Mouse (Mus musculus) liver (tissue): ENCODE data around the gene Iqsec3.

Experiments used
- DNase-seq: peaks from one replicate; pipeline ENCODE4 v3.0.0-alpha.2; 2020; ENCODE audit warnings: mixed read lengths

The Iqsec3 gene

GRCm38 (mm10) chr6:121453776-121454175 is 19.7 kb downstream of the Iqsec3 start:
- DNase-seq: no peak

DNA sequence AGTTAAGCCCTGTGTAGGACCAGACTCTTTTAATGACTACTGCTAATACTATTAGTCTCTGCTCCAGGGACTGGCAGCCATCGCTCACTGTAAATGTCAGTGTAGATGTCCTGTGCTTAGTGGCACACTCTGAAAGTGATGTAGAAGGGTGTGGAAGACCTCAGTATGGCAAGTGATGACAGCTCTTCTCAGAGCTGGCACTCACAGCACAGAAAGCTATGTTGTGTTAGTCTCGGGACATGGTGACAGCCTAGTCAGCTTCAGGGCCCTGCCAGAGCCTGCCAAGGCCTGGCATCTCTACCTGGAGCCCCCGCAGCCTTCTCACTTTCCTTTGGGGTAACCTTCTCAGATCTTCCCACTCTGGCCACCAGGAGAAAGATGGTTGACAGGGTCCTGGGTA is 21.8 kb downstream of the Iqsec3 start:
- no peak for DNase-seq

DNA sequence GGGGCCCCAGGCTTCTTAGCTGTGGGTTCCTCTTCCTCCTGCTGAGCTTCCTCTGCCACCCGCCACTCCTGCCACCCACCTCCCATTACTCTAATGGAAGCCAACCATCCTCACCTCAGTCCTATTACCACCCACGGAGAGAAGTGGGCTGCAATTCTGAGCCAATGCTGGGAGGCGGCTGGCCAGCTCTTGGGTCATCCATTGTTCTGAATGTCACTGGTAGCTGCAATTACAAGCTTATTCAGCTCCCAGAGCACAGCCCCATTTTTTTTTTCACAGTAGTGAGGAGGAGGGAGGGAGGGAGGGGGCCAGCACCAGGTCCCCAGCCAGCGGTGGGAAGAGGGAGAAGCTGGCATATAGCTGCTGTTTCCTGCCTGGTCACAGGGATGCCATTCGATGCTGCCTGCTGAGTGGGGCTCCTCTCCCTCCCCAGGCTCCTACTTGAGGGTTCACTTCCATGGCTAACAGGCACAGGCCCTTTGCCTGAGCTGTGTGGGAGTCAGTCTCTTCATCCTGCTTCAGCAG is 32.7 kb downstream of the Iqsec3 start:
- no peak for DNase-seq

GRCm38 (mm10) chr6:121424830-121425229 is 48.6 kb downstream of the Iqsec3 start:
- no peak for DNase-seq

DNA sequence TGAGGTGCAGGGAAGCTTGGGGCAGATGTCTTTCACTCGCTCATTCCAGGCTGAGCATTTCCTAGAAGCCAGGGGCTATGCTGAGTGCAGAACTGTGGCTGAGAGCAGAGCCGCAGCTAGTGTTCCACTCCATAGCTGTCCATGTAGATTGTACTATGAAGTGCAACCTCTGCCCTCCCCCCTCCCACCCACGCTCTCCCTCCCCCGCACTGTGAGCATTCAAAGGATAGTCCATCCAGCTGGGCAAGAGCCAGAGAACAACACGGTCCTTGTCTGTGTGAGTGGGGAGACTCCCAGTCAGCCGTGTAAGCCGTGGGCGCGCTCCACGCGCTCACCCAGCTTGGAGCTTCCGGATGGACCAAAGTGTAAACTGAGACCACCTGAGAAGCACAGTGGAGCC is 49.1 kb downstream of the Iqsec3 start:
- no peak for DNase-seq

- DNase-seq: no peak
Observed at GRCm38 (mm10) chr6:121412558-121413297, 60.8 kb downstream of the Iqsec3 start.

- no peak for DNase-seq
Observed at GRCm38 (mm10) chr6:121407571-121408011, 65.9 kb downstream of the Iqsec3 start.

DNA sequence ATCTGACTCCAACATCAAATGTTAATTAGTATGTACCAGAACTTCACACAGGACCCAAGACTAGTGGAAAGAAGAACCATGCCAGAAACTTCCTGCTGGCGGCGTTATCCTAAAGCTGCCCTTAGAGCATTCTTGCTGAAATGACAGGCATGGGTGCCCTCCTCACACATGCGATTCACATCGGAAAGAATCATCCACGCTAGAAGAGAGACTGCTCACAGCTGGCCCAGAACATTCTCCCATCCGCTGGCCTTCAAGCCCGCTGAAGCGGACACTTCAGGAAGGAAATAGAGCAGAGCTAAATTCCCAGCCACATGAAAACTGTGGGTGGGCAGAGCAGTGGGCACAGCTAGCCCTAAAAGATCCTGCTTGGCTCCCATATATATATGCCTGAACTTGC is 68.2 kb downstream of the Iqsec3 start:
- DNase-seq: no peak

DNA sequence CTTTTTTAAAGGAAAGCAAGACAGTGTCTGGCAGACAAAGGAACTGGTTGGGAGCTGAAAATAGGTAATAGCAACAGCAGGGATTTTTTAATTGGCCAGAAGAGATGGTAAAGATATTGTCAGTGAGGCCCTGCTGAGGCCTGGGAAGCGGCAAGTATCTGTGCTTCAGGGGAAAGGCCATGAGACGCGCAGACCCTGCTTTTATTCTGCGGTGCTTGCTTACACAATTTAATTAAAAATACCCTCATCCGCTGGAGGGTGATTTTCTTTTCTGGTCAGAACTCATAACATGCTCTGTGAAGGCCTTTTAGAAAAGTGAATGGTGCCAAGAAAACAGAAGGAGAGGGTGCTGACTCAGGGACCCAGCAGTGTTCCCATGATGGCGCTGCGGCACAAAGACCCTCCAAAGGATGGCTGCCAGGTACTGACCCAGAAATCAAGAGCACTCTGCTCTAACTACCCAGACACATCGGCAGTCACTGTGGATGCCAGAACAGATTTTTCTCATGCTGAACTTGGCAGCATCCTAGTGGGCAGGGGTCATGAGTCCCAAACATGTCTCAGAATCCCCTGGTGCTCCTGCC is 70.7 kb downstream of the Iqsec3 start:
- no peak for DNase-seq

- DNase-seq: no peak
Observed at GRCm38 (mm10) chr6:121401826-121402660, 71.4 kb downstream of the Iqsec3 start.

DNA sequence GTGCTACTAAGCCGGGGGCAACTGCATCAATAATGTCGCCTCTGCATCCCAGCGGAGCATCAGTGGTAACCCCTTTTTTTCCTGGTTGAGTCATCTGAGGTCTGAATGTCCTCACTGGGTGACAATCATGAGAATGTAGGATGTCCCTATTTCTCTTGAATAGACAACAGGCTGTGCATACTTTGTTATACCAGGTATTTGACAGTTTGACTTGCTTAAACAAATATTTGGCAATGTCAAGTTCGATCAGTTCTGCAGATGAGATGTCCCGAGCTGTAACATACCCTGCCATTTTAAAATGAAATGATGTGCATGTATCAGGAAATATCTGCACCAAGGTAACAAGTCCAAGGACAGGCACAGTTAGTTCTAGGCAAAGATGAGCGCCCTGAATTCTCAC is 72.3 kb downstream of the Iqsec3 start:
- no peak for DNase-seq

- DNase-seq: no peak
Observed at GRCm38 (mm10) chr6:121392610-121393252, 80.7 kb downstream of the Iqsec3 start.

DNA sequence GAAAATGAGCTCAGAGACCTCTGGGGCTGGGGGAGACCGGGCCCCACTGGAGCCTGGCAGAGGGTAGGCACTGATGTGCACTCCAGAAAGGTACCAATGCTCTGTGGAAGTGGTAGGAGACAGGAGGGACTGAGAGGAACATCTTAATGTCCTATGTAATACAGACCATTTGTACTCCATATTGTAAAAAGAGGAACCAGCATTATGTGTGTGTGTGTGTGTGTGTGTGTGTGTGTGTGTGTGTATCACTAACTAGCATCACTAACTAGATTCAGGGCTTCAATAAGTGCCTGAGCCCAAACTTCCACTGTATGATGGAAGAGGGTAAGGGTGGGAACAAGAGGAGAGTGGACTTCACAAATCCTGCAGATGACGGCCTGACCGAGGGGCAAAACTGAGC is 88.1 kb downstream of the Iqsec3 start:
- DNase-seq: no peak

GRCm38 (mm10) chr6:121382071-121382470 is 91.4 kb downstream of the Iqsec3 start:
- DNase-seq: no peak

DNA sequence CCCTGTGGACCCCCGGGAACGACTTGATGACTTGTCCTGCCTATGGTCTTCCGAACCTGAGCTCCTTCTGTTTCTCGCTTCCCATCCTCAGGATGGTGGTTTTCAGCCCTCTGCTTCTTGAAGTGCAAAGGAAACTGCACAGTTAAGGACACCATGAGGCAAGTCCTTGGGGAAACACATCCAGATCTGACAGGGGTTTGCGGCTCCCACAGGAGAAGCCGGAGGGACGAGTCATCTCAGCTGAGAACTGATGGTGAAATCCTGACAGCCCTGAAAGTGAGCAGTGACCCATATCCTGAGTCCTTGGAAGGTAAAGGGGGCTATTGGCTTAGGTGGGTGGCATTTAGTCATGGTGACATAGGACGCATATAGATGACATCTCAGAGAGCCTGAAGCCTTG is 92.9 kb downstream of the Iqsec3 start:
- DNase-seq: no peak

GRCm38 (mm10) chr6:121378256-121378655 is 95.2 kb downstream of the Iqsec3 start:
- DNase-seq: no peak

DNA sequence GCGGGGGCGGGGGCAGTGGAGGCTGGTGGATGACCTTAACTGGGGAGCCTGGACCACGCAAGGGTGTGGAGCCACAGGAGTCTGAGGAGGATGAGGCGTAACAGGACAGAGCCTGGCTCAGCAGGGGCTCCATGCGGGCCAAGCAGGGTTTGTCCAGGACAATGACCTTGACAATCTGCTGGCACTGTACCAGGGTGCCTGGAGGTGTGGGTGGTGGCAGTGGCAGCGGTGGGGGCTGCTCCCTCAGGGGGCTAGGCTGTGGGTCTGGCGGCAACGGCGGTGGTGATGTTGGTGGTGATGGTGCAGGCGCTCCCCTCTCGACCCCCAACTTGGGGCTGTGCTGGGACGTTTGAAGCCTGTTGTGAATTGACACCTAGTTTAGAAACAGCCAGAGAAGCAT is 97.3 kb downstream of the Iqsec3 start:
- no peak for DNase-seq

DNA sequence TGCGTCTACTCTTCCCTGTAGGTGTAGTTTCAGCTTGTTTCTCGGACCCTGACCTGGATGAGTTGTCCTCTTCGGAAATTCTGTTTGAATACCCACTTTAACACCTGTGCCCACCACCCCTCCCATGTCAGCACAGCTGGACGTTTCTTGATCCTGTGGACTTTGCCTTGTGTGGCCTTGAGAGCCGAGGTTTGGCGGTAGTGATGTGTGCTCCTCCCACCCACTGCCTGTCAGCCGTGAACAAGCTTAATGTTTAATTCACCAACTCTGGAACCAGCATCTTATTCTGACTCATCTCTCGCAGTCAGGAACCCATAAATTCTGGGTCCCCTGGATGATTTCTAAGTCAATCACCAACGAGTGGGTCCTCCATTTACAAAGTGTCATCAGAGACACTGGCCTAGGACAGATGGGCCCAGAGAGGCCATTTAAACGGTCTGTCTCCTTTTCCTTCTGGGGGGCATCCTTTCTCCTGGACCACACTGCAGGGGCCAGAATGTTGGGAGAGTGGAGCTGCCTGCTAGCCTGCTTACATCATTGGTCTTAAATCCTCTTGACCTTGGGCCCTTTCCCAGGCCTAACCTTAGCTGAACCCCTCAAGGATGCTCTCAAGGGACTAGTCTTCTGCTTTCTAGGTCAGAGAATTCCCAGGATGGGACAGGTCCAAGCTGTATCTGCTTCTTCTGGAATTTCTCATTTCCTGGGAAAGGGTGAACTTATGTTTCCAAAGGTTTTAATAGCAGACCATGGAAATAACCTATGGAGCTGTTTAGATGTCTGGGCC is 102.1 kb downstream of the Iqsec3 start:
- DNase-seq: no peak

DNA sequence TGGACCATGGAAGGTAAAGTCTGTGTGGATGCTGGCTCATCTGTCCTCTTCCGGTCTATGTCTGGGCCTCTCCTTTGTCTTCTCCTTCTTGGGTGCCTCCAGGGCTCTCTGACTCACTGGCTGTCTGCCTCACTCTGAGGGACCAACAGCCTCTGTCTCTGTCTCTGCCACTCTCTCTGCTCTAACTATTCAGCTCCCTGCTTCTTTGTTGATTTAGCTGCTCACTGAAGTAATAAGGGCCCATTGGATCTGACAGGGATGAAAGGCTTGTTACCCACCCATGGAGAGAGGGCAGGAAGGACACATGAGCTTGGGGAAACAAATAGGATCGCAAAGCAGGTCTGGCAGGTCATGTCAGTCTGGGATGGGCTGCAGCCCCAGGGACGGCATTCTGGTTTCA is 106.4 kb downstream of the Iqsec3 start:
- DNase-seq: no peak

GRCm38 (mm10) chr6:121366537-121366936 is 106.9 kb downstream of the Iqsec3 start:
- peak; percentile 38 for DNase-seq

DNA sequence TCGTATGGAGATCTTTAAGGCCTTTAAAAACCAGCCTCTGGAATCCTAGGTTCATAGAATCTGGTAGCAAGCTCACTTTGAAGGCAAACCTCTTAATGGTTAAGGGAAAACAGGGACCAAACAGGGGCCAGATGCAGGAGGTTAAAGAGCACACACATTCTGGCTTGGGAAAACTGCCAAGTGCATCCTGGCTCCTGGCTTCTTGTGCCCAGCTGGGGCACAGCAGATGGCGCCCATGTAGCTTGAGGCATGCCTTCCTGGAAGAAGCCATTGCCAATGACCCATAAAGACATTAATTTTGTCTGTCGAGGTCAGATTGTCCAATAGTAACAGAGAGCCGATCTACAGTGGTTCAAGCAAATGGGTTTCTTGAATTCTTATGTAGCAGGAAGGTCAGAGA is 109.5 kb downstream of the Iqsec3 start:
- DNase-seq: no peak

DNA sequence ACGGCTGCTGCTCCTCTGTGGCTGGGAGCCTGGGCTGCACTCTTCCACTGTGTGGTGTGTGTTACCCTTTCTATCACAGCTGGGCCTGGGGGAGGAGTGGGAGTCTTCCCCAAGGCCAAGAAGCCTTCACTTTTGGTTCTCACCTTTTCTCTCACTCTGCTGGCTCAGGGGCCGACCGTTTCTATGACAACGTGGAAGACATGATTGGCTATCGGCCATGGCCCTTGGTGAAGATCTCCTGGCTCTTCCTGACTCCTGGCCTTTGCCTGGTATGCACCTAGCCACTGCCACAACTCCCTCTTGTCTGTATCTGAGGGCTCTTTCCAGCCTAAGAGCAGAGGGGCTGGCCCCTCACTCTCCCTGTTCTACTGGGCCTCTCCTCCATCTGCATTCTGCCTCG is 110.4 kb downstream of the Iqsec3 start:
- no peak for DNase-seq
